In genomic region chr6:134450661-134451119, GRCm38 (mm10) we compare ENCODE assay signal across 9 mouse cellular contexts. TPM values are rescaled to one million over a fixed set of nuclear protein-coding genes. Genes with fewer than 3 reads are reported as not detected.
DNase-seq lines count a peak whose midpoint lies in the region; ATAC-seq lines count a peak whose summit lies in the region.
"Had no signal": no experiment of that assay in that cellular context is flagged by ENCODE, and none has a peak within 500 bp of the region (broad histone marks: within the 10 kb centered on the region; RNA-seq: fewer than 3 reads in every experiment).

No protein-coding gene starts in this region.

- H3K4me2 ChIP-seq in forebrain, embryonic 12.5 days = no peak overlapping the region
- H3K4me2 ChIP-seq in limb, embryonic 13.5 days (replicated peaks) = peak overlapping the region; percentile 34

- intact Hi-C loops in left cerebral cortex, postnatal 10 days (cut with DNase I) = no loop called here

- 78% methylated on average over 14 of the region's 14 CpGs for WGBS in forebrain, embryonic 12.5 days
- 28% methylated on average over 14 of the region's 14 CpGs for WGBS in limb, embryonic 13.5 days

- no peak overlapping the region for H3K4me3 ChIP-seq in forebrain, embryonic 12.5 days (replicated peaks)
- no peak overlapping the region for H3K4me3 ChIP-seq in limb, embryonic 13.5 days

- peaks cover 5% of the 10 kb centered on the region for H3K4me1 ChIP-seq in forebrain, embryonic 12.5 days
- peaks cover 33% of the 10 kb centered on the region for H3K4me1 ChIP-seq in limb, embryonic 13.5 days

- no peak overlapping the region for H3K9ac ChIP-seq in forebrain, embryonic 12.5 days
- no peak overlapping the region for H3K9ac ChIP-seq in limb, embryonic 13.5 days

- DNase-seq in left cerebral cortex, adult 11 months (ENCODE audit: low spot score) = peak; percentile 30
- DNase-seq in left cerebral cortex, postnatal 10 days (ENCODE audit: extremely low spot score in 1 of 2, low spot score in 2 of 2) = no peak
- DNase-seq in yolk sac, embryonic 10.5 days (ENCODE audit: low spot score) = peak; percentile 24
- no peak for DNase-seq in cerebellum, adult 18-20 months
- DNase-seq in c-Kit-positive CD71-positive TER-119-positive erythroid progenitor cells, embryonic 14.5 days (ENCODE audit: low spot score) = no peak

- peaks cover 68% of the 10 kb centered on the region for H3K36me3 ChIP-seq in forebrain, embryonic 12.5 days (replicated peaks)
- H3K36me3 ChIP-seq in limb, embryonic 13.5 days = peaks cover 65% of the 10 kb centered on the region

- H3K9me3 ChIP-seq in forebrain, embryonic 12.5 days = no peaks in the 10 kb centered on the region
- no peaks in the 10 kb centered on the region for H3K9me3 ChIP-seq in limb, embryonic 13.5 days

- peak; percentile 59 for ATAC-seq in activated CD4-positive, CD25-positive, alpha-beta regulatory T cell, adult 4 months
- peak; percentile 66; the same call in 1 of the 2 replicates for ATAC-seq in forebrain, embryonic 12.5 days (ENCODE audit: low FRiP score)
- ATAC-seq in limb, embryonic 13.5 days (ENCODE audit: low FRiP score, low read depth) = peak; percentile 91

- peak overlapping the region; percentile 46; the same call in 1 of the 2 replicates for H3K27ac ChIP-seq in forebrain, embryonic 12.5 days
- H3K27ac ChIP-seq in limb, embryonic 13.5 days = peak overlapping the region; percentile 77

- H3K27me3 ChIP-seq in forebrain, embryonic 12.5 days = no peaks in the 10 kb centered on the region
- H3K27me3 ChIP-seq in limb, embryonic 13.5 days = no peaks in the 10 kb centered on the region

RNA-seq across cellular contexts. Expression of gene Bcl2l14, which starts 54.6 kb away (rescaled TPM):
- total RNA-seq in left cerebral cortex, postnatal 10 days (2021) = not detected
- under 1 TPM; 0.48 to 0.81 TPM for polyA plus RNA-seq in activated CD4-positive, CD25-positive, alpha-beta regulatory T cell, adult 4 months (2017; shearing (Covaris generic))
- 0.21 and 0.34 TPM in 2 replicates for polyA plus RNA-seq in forebrain, embryonic 12.5 days (2016; fragmentation: Nextera tagmentation; extraction: Ambion mirVana)
- 0.78 and 0.87 TPM in 2 replicates for polyA plus RNA-seq in limb, embryonic 13.5 days (2015; fragmentation: Nextera tagmentation; extraction: Ambion mirVana)
- total RNA-seq: left cerebral cortex, adult 8-10 months had no signal

Comparison
In these comparisons a context has a peak if more than half of its experiments do, and no peak if none do; other contexts are left out.
1. DNase-seq: peak in left cerebral cortex, adult 11 months (single experiment) and yolk sac, embryonic 10.5 days (single experiment); none in left cerebral cortex, postnatal 10 days (0 of 2), cerebellum, adult 18-20 months (0 of 2) and c-Kit-positive CD71-positive TER-119-positive erythroid progenitor cells, embryonic 14.5 days (single experiment).
2. Peak in every context shown above with its lines, with median percentiles within 50 percentile points of each other: ATAC-seq.